In the genomic region with DNA sequence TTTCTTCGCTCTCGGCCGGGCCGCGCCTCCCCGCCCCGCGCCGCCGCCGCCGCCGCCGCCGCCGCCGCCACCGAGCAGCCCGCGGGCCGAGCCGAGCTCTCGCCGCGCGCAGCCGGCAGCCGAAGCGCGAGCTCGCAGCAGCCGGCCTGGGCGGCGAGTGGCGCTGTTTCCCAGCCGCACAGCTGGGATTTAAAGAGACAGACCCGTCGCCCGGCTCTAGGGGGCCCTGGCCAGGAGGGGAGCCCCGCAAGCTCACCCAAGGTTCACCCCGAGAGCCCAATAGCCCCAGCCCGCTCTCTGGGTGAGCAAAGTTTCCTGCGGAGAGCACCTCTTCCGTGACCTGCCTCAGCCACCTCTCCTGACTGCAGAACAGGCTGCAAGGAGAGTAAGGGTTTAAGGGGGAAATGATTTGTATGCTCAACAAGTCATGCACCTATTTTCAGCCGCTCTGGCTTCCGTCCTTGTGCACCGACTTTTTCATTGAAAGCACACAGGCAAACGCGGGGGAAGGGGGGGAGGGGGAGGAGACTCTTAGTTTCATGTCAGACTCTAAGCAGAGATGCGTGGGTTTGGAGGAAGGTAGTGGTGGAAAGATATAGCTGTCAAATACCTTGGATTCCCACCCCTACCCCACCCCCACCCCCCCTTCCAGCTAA, we compare ENCODE assay signal across 7 mouse cellular contexts. TPM values are rescaled to one million over a fixed set of nuclear protein-coding genes. Genes with fewer than 3 reads are reported as not detected.
DNase-seq lines count a peak whose midpoint lies in the region; ATAC-seq lines count a peak whose summit lies in the region.

A gene (minus strand): TSS at position 367 of the 656 bp plus-strand sequence.

- peak within 1 kb of the TSS; percentile 98 for H3K4me2 ChIP-seq in intestine, embryonic 14.5 days (ENCODE audit: low read length)

- ATAC-seq in intestine, embryonic 14.5 days (replicated peaks; ENCODE audit: low FRiP score, low TSS enrichment, low read depth) = peak; percentile 93
- peak; percentile 81 for ATAC-seq in megakaryocyte progenitor cell, adult 5-6 weeks (replicated peaks; ENCODE audit: poor library complexity)

- no peaks in the 10 kb centered on the region for H3K4me1 ChIP-seq in intestine, embryonic 14.5 days (replicated peaks; ENCODE audit: control insufficient read depth, insufficient read depth, low read length)

- peak within 1 kb of the TSS; percentile 61 for H3K9ac ChIP-seq in intestine, embryonic 14.5 days (ENCODE audit: low read length)

- DNase-seq in adrenal gland, postnatal 25 days = peak; percentile 69
- DNase-seq in embryo, embryonic 10 days (ENCODE audit: low spot score) = peak; percentile 80
- peak; percentile 68 for DNase-seq in gastrocnemius, postnatal 10 days
- DNase-seq in intestine, embryonic 14.5 days (ENCODE audit: low spot score) = peak; percentile 84
- peak; percentile 55 to 84 for DNase-seq in left cerebral cortex, postnatal 10 days (ENCODE audit: extremely low spot score in 1 of 2, low spot score in 2 of 2)
- peak; percentile 85 for DNase-seq in right cerebral cortex, postnatal 25 days

- no peak within 1 kb of the TSS for H3K27ac ChIP-seq in intestine, embryonic 14.5 days (ENCODE audit: low read depth)

- intact Hi-C loops in left cerebral cortex, postnatal 10 days (cut with DNase I) = loop anchor here (2.0 to 10.0 kb wide), 4 partner anchors 109 to 531 kb away; no protein-coding TSS in a partner anchor

- H3K27me3 ChIP-seq in intestine, embryonic 14.5 days (replicated peaks; ENCODE audit: control insufficient read depth, insufficient read depth, low read length) = peaks cover 28% of the 10 kb centered on the region

- no peaks in the 10 kb centered on the region for H3K36me3 ChIP-seq in intestine, embryonic 14.5 days (ENCODE audit: control insufficient read depth, insufficient read depth, low read length)

- WGBS in intestine, embryonic 14.5 days = under 1% methylated on average over 33 of the region's 50 CpGs

- no peaks in the 10 kb centered on the region for H3K9me3 ChIP-seq in intestine, embryonic 14.5 days (ENCODE audit: control insufficient read depth, low read length)

- H3K4me3 ChIP-seq in intestine, embryonic 14.5 days (ENCODE audit: low read depth, low read length) = peak within 1 kb of the TSS; percentile 47

RNA-seq across cellular contexts. Expression of the gene that starts here (rescaled TPM):
- 3.9 and 5.0 TPM in 2 replicates for total RNA-seq in adrenal gland, postnatal 25 days (2021)
- total RNA-seq in gastrocnemius, postnatal 10 days (2021) = 10 to 100 TPM in 1 of 2 experiments, 1 to 10 TPM in 1; 9.8 to 13.7 TPM
- 1.4 and 2.5 TPM in 2 replicates for polyA plus RNA-seq in intestine, embryonic 14.5 days (2014; fragmentation: Nextera tagmentation; extraction: Ambion mirVana)
- 100 to 1,000 TPM; 241 to 252 TPM for total RNA-seq in left cerebral cortex, postnatal 10 days (2021)
- not detected in 2 replicates for total RNA-seq in megakaryocyte progenitor cell, adult 5-6 weeks (2015)
- not detected in 2 replicates for total RNA-seq in megakaryocyte progenitor cell, adult 5-6 weeks (2017)

Comparison
In these comparisons a context has a peak if more than half of its experiments do, and no peak if none do; other contexts are left out.
1. RNA of the gene that starts here (total RNA-seq): 241 to 252 TPM in left cerebral cortex, postnatal 10 days; 9.8 to 13.7 TPM in gastrocnemius, postnatal 10 days, 3.9 to 5.0 TPM in adrenal gland, postnatal 25 days and not detected in megakaryocyte progenitor cell, adult 5-6 weeks; every median in the first group is over 10 times any median in the second.
2. Peak in ATAC-seq in megakaryocyte progenitor cell, adult 5-6 weeks; RNA of the gene not detected or under 1 TPM.
3. Peak in every context shown above with its lines, with median percentiles within 50 percentile points of each other: DNase-seq.